Mouse (Mus musculus) cerebellum, adult 2 months (tissue): ENCODE results near the gene Dgat2.

Experiments used
- CTCF ChIP-seq: fragments of 200-500 bp; IDR thresholded peaks from 2 replicates; pipeline ENCODE4 v1.5.1; 2011; ENCODE audit warnings: low read depth, mild to moderate bottlenecking, control low read depth, low read length, moderate library complexity, borderline replicate concordance; ENCODE audit not compliant: insufficient read depth
- POLR2A ChIP-seq: fragments of 200-500 bp; IDR thresholded peaks from 2 replicates; pipeline ENCODE4 v1.6.1; 2011; ENCODE audit warnings: low read length, control low read depth, borderline replicate concordance; ENCODE audit not compliant: insufficient read depth

- TF ChIP-seq CTCF (no peak), POLR2A (no peak)
These were observed 17.8 kb upstream of the Dgat2 start for GRCm38 (mm10) chr7:99200290-99200689.
